Mouse (Mus musculus) forebrain, embryonic 10.5 days (tissue): ENCODE results near the gene Stk38. TPM values are rescaled to one million over a fixed set of nuclear protein-coding genes. Genes with fewer than 3 reads are reported as not detected.
A peak's percentile ranks its signal among the peaks of the same experiment; 100 is the strongest.

Experiments used
- DNase-seq: peaks from one replicate; pipeline ENCODE4 v3.0.0-alpha.2; 2017; ENCODE audit warnings: low spot score; ENCODE audit errors: extremely low spot score
- H3K27ac ChIP-seq: fragments of 300-500 bp; sonication (generic); 2 replicates; pipeline ENCODE4 v1.5.1; 2016; ENCODE audit warnings: mild to moderate bottlenecking
- H3K27me3 ChIP-seq: fragments of 300-500 bp; sonication (generic); 2 replicates; pipeline ENCODE4 v1.6.1; 2016; ENCODE audit warnings: mild to moderate bottlenecking; ENCODE audit not compliant: poor library complexity, severe bottlenecking
- H3K36me3 ChIP-seq: fragments of 300-500 bp; sonication (generic); replicated peaks from 2 replicates; pipeline ENCODE4 v1.6.1; 2016; ENCODE audit warnings: mild to moderate bottlenecking, moderate library complexity
- H3K4me1 ChIP-seq: fragments of 300-500 bp; sonication (generic); 2 replicates; pipeline ENCODE4 v1.6.1; 2016
- H3K4me3 ChIP-seq: fragments of 300-500 bp; sonication (generic); 2 replicates; pipeline ENCODE4 v1.5.1; 2016; ENCODE audit warnings: mild to moderate bottlenecking, moderate library complexity
- H3K9me3 ChIP-seq: fragments of 300-500 bp; sonication (generic); 2 replicates; pipeline ENCODE4 v1.6.1; 2016; ENCODE audit warnings: mild to moderate bottlenecking, moderate library complexity
- WGBS: fragments of 180-500 bp; shearing (Covaris S2); methylation state at CpG from one replicate; pipeline ENCODE4 v1.1.7; 2016; 5-methylcytosine and 5-hydroxymethylcytosine counted together
- polyA plus RNA-seq: library from polyadenylated mRNA; unstranded; fragments of >200 nt; fragmentation: Nextera tagmentation; extraction: Ambion mirVana; gene quantifications from 2 replicates; pipeline ENCODE4 v1.2.1, GENCODE M21; 2016

Stk38 gene
- polyA plus RNA-seq, 1 experiment from 2014 or later = 117 TPM

DNA sequence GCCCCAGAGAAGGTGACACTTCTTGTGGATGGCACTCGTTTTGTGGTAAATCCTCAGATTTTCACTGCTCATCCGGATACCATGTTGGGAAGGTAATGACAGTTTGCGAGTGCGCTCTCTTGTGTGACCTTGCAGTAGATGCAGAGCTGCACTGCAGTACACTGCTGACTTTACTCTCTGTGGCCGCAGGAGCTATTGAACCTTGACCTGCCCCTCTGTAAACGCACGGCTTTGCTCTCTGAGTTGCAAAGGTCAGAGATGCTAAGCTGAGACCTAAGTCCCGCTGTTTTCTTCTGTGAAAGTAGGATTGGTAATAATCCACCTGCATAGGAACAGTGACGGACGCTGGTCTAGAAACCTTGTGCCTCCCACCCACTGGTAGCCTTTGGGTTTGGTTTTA lies 46.2 kb downstream of the Stk38 start:
- no peak overlapping the region for H3K4me3 ChIP-seq
- H3K9me3 ChIP-seq = peaks cover 1% of the 10 kb centered on the region; the same call in 1 of the 2 replicates
- 92% methylated on average over 10 of the region's 10 CpGs for WGBS
- no peak overlapping the region for H3K27ac ChIP-seq
- H3K4me1 ChIP-seq = no peaks in the 10 kb centered on the region; the same call in 1 of the 2 replicates
- no peak for DNase-seq
- H3K36me3 ChIP-seq = peaks cover 90% of the 10 kb centered on the region
- no peaks in the 10 kb centered on the region for H3K27me3 ChIP-seq

GRCm38 (mm10) chr17:28960597-28960996 lies 47.2 kb downstream of the Stk38 start:
- WGBS = 83% methylated on average over 10 of the region's 10 CpGs
- Histone ChIP-seq H3K4me1 (no peaks in the 10 kb centered on the region; the same call in 1 of the 2 replicates), H3K9me3 (peaks cover 9% of the 10 kb centered on the region; the same call in 1 of the 2 replicates), H3K27ac (no peak overlapping the region), H3K4me3 (no peak overlapping the region), H3K27me3 (no peaks in the 10 kb centered on the region), H3K36me3 (peaks cover 89% of the 10 kb centered on the region)
- no peak for DNase-seq

- peak overlapping the region; percentile 69; the same call in 1 of the 2 replicates for H3K4me3 ChIP-seq
- H3K9me3 ChIP-seq = peaks cover 15% of the 10 kb centered on the region; the same call in 1 of the 2 replicates
- no peak for DNase-seq
- no peak overlapping the region for H3K27ac ChIP-seq
- peaks cover 24% of the 10 kb centered on the region for H3K4me1 ChIP-seq
- WGBS = 95% methylated on average over 9 of the region's 9 CpGs
- no peaks in the 10 kb centered on the region for H3K27me3 ChIP-seq
- H3K36me3 ChIP-seq = peaks cover 46% of the 10 kb centered on the region
Observed at GRCm38 (mm10) chr17:28954416-28954815, 53.4 kb downstream of the Stk38 start.

DNA sequence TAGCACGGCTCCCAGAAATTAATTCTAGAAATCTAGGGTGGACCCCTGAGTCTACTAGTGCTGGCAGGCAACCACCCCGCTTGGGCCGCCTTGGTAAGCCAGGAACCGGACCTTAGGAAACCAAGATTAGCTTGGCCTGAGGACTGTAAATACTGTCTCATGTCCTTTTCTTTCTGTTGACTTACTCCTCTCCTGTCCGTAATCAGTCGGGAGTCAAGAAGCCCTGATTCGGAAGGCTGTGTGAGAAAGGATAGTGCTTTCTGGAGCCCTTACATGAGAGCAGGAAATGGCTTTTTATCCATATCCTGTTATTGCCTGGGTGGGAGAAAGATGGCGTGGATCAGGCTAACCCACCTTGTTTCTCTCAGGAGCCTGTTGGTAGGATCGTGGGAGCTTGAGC lies 54.5 kb downstream of the Stk38 start:
- no peak for DNase-seq
- Histone ChIP-seq H3K27ac (peak overlapping the region; percentile 99), H3K36me3 (peaks cover 38% of the 10 kb centered on the region), H3K4me3 (peak overlapping the region; percentile 69), H3K4me1 (peaks cover 24% of the 10 kb centered on the region), H3K27me3 (no peaks in the 10 kb centered on the region), H3K9me3 (peaks cover 15% of the 10 kb centered on the region; the same call in 1 of the 2 replicates)
- WGBS = 43% methylated on average over 9 of the region's 9 CpGs

- Histone ChIP-seq H3K9me3 (peaks cover 20% of the 10 kb centered on the region), H3K27me3 (no peaks in the 10 kb centered on the region), H3K27ac (peak within 1 kb of the TSS; percentile 99), H3K4me1 (peaks cover 24% of the 10 kb centered on the region), H3K4me3 (peak within 1 kb of the TSS; percentile 69), H3K36me3 (peaks cover 30% of the 10 kb centered on the region)
- under 1% methylated on average over 80 of the region's 80 CpGs for WGBS
- DNase-seq = peak; percentile 93
Observed at GRCm38 (mm10) chr17:28951831-28952799, 55.7 kb downstream of the Stk38 start, which contains the start of gene Kctd20. TSS of gene Kctd20 (plus strand) at chr17:28951950.

DNA sequence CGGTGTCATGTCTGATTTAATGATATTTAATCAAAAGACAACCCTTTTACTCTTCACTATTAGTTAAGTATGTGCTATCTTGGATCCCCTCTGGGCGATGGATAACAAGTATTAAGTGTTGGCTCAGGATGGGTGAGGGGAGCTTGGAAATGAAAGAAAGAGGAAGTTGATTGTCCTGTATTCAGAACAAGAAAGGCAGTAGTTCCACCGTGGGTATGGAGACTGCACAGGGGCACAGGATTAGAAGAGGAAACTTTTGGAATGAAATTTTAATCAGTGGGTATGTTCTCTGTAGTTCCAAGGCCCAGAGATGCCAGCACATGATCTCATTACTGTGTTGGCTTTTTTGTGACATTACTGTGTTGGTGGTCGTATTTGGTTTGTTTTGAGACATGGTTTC lies 57.0 kb downstream of the Stk38 start:
- DNase-seq = no peak
- 79% methylated on average over 4 of the region's 4 CpGs for WGBS
- Histone ChIP-seq H3K36me3 (peaks cover 16% of the 10 kb centered on the region), H3K27me3 (no peaks in the 10 kb centered on the region), H3K9me3 (peaks cover 18% of the 10 kb centered on the region), H3K4me1 (peaks cover 24% of the 10 kb centered on the region), H3K27ac (peak overlapping the region; percentile 99; the same call in 1 of the 2 replicates), H3K4me3 (peak overlapping the region; percentile 69; the same call in 1 of the 2 replicates)

DNA sequence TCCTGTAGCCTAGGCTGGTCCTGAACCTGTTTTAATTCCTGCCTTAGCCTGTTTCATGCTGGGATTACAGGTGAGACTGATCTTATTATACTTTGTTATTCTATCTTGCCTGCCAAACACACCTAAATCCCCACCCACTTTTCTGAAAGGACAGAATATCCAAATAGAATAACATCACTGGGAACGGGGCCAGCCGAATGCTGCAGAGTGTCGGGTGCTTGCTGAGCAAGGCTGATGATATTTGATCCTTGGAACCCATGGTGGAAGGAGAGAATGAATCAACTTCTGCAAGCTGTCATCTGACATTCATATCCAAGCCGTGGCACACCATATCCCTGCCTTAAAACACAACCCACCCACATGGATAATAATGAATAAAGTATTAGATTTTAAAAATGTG lies 59.1 kb downstream of the Stk38 start:
- H3K27ac ChIP-seq = no peak overlapping the region
- no peaks in the 10 kb centered on the region for H3K36me3 ChIP-seq
- 86% methylated on average over 4 of the region's 4 CpGs for WGBS
- no peak for DNase-seq
- H3K4me3 ChIP-seq = no peak overlapping the region
- no peaks in the 10 kb centered on the region for H3K27me3 ChIP-seq
- peaks cover 12% of the 10 kb centered on the region for H3K9me3 ChIP-seq
- peaks cover 16% of the 10 kb centered on the region for H3K4me1 ChIP-seq

DNA sequence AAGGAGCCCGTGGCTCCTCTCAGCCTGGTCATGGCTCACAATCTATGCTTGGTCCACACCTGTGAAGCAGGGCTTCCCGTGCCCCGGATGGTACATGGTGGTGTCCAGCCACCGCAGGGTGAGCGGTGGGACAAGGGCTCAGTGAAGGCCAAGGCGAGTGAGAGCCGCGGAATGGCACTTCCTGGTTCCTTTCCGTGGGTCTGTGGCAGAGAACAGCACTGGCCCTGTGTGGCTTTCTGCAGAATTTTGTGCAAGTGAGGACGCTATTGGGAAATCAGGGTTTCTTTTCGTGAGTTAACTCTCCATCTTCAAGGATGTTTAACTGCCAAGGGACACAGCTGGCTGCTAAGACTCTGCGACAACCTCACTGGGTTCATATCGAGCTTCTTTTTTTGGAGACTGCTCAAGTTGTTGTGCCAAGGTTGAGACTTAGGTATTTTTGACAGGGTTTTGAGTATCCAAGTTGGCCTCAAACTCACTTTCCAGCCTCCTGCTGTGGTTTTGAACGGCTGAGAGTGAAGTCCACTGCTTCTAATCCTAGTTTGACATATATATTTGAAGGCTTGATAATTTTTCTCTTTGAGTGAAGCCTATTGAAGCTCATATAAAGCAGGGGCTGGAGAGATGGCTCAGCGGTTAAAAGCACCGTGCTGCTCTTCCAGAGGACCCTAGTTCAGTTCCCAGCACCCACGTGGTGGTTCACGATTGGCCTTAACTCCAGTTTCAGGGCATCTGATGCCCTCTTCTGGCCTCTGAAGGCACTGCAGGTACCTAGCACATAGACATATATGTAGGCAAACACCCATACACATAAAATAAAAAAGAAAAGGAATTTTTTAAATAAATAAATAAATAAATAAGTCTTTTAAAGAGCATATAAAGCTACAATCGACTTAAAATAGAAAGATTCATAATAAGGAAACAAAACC lies 60.5 kb downstream of the Stk38 start:
- 92% methylated on average over 19 of the region's 19 CpGs for WGBS
- Histone ChIP-seq H3K27ac (no peak overlapping the region), H3K36me3 (no peaks in the 10 kb centered on the region), H3K4me3 (no peak overlapping the region), H3K27me3 (no peaks in the 10 kb centered on the region), H3K9me3 (peaks cover 12% of the 10 kb centered on the region), H3K4me1 (peaks cover 9% of the 10 kb centered on the region)
- DNase-seq = no peak

GRCm38 (mm10) chr17:28944481-28944880 lies 63.3 kb downstream of the Stk38 start:
- Histone ChIP-seq H3K27ac (no peak overlapping the region), H3K36me3 (no peaks in the 10 kb centered on the region), H3K4me1 (no peaks in the 10 kb centered on the region), H3K4me3 (no peak overlapping the region), H3K9me3 (peaks cover 22% of the 10 kb centered on the region), H3K27me3 (no peaks in the 10 kb centered on the region)
- WGBS = 91% methylated on average over 7 of the region's 7 CpGs
- DNase-seq = no peak

- DNase-seq = no peak
- no peaks in the 10 kb centered on the region for H3K27me3 ChIP-seq
- H3K4me3 ChIP-seq = no peak within 1 kb of the TSS
- H3K4me1 ChIP-seq = no peaks in the 10 kb centered on the region
- H3K36me3 ChIP-seq = no peaks in the 10 kb centered on the region
- peaks cover 22% of the 10 kb centered on the region for H3K9me3 ChIP-seq
- H3K27ac ChIP-seq = no peak within 1 kb of the TSS
- 94% methylated on average over 7 of the region's 7 CpGs for WGBS
Observed at GRCm38 (mm10) chr17:28943740-28944139, 64.1 kb downstream of the Stk38 start, which contains the start of gene Pxt1. TSS of gene Pxt1 (minus strand) at chr17:28943840.

GRCm38 (mm10) chr17:28942101-28942500 lies 65.7 kb downstream of the Stk38 start:
- no peak overlapping the region for H3K4me3 ChIP-seq
- H3K27me3 ChIP-seq = no peaks in the 10 kb centered on the region
- no peak for DNase-seq
- H3K27ac ChIP-seq = no peak overlapping the region
- H3K9me3 ChIP-seq = peaks cover 17% of the 10 kb centered on the region
- WGBS = 78% methylated on average over 10 of the region's 11 CpGs
- H3K4me1 ChIP-seq = no peaks in the 10 kb centered on the region
- no peaks in the 10 kb centered on the region for H3K36me3 ChIP-seq

DNA sequence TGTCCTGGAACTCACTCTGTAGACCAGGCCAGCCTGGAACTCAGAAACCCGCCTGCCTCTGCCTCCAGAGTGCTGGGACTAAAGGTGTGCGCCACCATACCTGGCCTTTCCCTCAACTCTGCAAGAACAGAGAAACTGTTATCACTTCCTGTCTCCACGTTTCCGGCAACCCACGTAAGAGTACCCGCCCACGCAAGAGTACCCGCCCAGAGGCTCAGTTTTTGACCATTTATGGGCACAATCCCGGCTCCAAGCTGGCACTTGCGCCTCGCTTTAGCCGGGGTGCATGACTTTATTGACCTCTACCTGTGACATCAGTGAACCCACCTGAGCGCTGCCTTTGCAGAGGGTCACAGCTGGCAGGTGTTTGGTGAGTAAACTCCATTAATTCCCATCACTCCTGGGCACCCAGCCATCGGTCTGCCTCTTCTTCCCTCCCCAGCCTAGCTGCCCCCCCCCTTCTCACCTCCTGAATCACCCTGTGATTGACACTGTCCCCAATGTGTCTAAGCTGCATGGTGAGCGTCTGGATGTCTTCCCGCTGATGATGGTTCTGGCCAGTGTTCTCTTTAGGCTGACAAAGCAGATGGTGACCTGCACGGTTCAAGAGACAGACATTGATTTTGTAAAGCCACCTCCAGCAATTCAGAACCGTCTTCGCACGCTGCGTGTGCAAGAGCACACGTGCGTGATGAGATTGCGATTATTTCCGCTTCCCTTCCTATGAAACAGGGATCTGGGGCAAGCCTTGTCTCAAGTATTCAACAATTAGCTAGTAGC lies 66.8 kb downstream of the Stk38 start:
- no peaks in the 10 kb centered on the region for H3K4me1 ChIP-seq
- H3K9me3 ChIP-seq = peaks cover 14% of the 10 kb centered on the region
- H3K36me3 ChIP-seq = no peaks in the 10 kb centered on the region
- no peak for DNase-seq
- H3K27me3 ChIP-seq = no peaks in the 10 kb centered on the region
- 93% methylated on average over 25 of the region's 25 CpGs for WGBS
- H3K27ac ChIP-seq = no peak overlapping the region
- H3K4me3 ChIP-seq = no peak overlapping the region
